Mouse (Mus musculus) C2C12 (cell line): Measurements from ENCODE around the gene Det1.

Experiments
- CTCF ChIP-seq: IDR thresholded peaks from one replicate; pipeline ENCODE4 v1.5.1; 2011; ENCODE audit not compliant: control insufficient read depth, insufficient read depth, insufficient read length
- MAX ChIP-seq: IDR thresholded peaks from one replicate; pipeline ENCODE4 v1.6.1; 2011; ENCODE audit warnings: mild to moderate bottlenecking, control low read depth
- MYOD1 ChIP-seq: IDR thresholded peaks from one replicate; pipeline ENCODE4 v1.6.1; 2011; ENCODE audit warnings: low read depth; ENCODE audit not compliant: control insufficient read depth, insufficient read length
- MYOG ChIP-seq: IDR thresholded peaks from one replicate; pipeline ENCODE4 v1.6.1; 2011; ENCODE audit not compliant: control insufficient read depth, insufficient read length; ENCODE audit errors: extremely low read depth

- no peak for TF ChIP-seq MYOD1
- TF ChIP-seq CTCF, result no peak
- TF ChIP-seq MAX, result peak; percentile 87
- no peak for TF ChIP-seq MYOG
These were observed 48.7 kb upstream of the Det1 start, which contains the start of gene Aen for GRCm38 (mm10) chr7:78895653-78896333.
